Mouse (Mus musculus): ENCODE measurements around the gene Xrcc1. TPM values are rescaled to one million over a fixed set of nuclear protein-coding genes. Genes with fewer than 3 reads are reported as not detected.

The Xrcc1 gene
- polyA plus RNA-seq, 1 experiment from 2014 or later: 169 TPM

- 55% methylated on average over 5 of the region's 5 CpGs for WGBS
- Histone ChIP-seq H3K9me3 (0 out of 2 replicates have a peak, but pooled peaks cover 4% of the 10 kb centered on the region), H3K27me3 (replicated peaks; ENCODE audit: low read depth, poor library complexity, severe bottlenecking) (no peaks in the 10 kb centered on the region), H3K4me3 (no peak overlapping the region), H3K36me3 (replicated peaks) (peaks cover 68% of the 10 kb centered on the region), H3K4me1 (peaks cover 12% of the 10 kb centered on the region), H3K27ac (replicated peaks) (no peak overlapping the region)
- no peak for DNase-seq (ENCODE audit: low spot score)
These were observed 26.4 kb downstream of the Xrcc1 start for GRCm38 (mm10) chr7:24572455-24572854.

- no peaks in the 10 kb centered on the region for H3K27me3 ChIP-seq (replicated peaks; ENCODE audit: low read depth, poor library complexity, severe bottlenecking)
- DNase-seq (ENCODE audit: low spot score): no peak
- WGBS: 50% methylated on average over 12 of the region's 12 CpGs
- H3K27ac ChIP-seq (replicated peaks): no peak overlapping the region
- no peak overlapping the region for H3K4me3 ChIP-seq
- 0 out of 2 replicates have a peak, but pooled peaks cover 4% of the 10 kb centered on the region for H3K9me3 ChIP-seq
- H3K36me3 ChIP-seq (replicated peaks): peaks cover 50% of the 10 kb centered on the region
- peaks cover 12% of the 10 kb centered on the region for H3K4me1 ChIP-seq
These were observed 28.2 kb downstream of the Xrcc1 start for GRCm38 (mm10) chr7:24574224-24574796.

GRCm38 (mm10) chr7:24577811-24578210 is 31.7 kb downstream of the Xrcc1 start:
- 91% methylated on average over 10 of the region's 10 CpGs for WGBS
- H3K4me1 ChIP-seq: peaks cover 12% of the 10 kb centered on the region
- H3K4me3 ChIP-seq: no peak overlapping the region
- peaks cover 16% of the 10 kb centered on the region for H3K36me3 ChIP-seq (replicated peaks)
- H3K27me3 ChIP-seq (replicated peaks; ENCODE audit: low read depth, poor library complexity, severe bottlenecking): no peaks in the 10 kb centered on the region
- no peak overlapping the region for H3K27ac ChIP-seq (replicated peaks)
- no peak for DNase-seq (ENCODE audit: low spot score)
- H3K9me3 ChIP-seq: no peaks in the 10 kb centered on the region

GRCm38 (mm10) chr7:24584876-24585275 is 38.8 kb downstream of the Xrcc1 start:
- Histone ChIP-seq H3K4me1 (peaks cover 12% of the 10 kb centered on the region), H3K27me3 (replicated peaks; ENCODE audit: low read depth, poor library complexity, severe bottlenecking) (peaks cover 45% of the 10 kb centered on the region), H3K9me3 (peaks cover 12% of the 10 kb centered on the region), H3K4me3 (no peak overlapping the region), H3K36me3 (replicated peaks) (no peaks in the 10 kb centered on the region), H3K27ac (replicated peaks) (no peak overlapping the region)
- DNase-seq (ENCODE audit: low spot score): no peak
- WGBS: 88% methylated on average over 6 of the region's 6 CpGs

GRCm38 (mm10) chr7:24585995-24586394 is 39.9 kb downstream of the Xrcc1 start:
- Histone ChIP-seq H3K36me3 (replicated peaks) (no peaks in the 10 kb centered on the region), H3K27ac (replicated peaks) (no peak overlapping the region), H3K4me3 (peak overlapping the region; percentile 1), H3K4me1 (peaks cover 12% of the 10 kb centered on the region), H3K27me3 (replicated peaks; ENCODE audit: low read depth, poor library complexity, severe bottlenecking) (peaks cover 45% of the 10 kb centered on the region), H3K9me3 (peaks cover 12% of the 10 kb centered on the region)
- DNase-seq (ENCODE audit: low spot score): no peak
- 44% methylated on average over 16 of the region's 16 CpGs for WGBS

GRCm38 (mm10) chr7:24586828-24587227 is 40.7 kb downstream of the Xrcc1 start:
- peak; percentile 40 for DNase-seq (ENCODE audit: low spot score)
- Histone ChIP-seq H3K27ac (replicated peaks) (no peak overlapping the region), H3K4me1 (peaks cover 12% of the 10 kb centered on the region), H3K27me3 (replicated peaks; ENCODE audit: low read depth, poor library complexity, severe bottlenecking) (peaks cover 45% of the 10 kb centered on the region), H3K9me3 (peaks cover 12% of the 10 kb centered on the region), H3K4me3 (peak overlapping the region; percentile 64), H3K36me3 (replicated peaks) (no peaks in the 10 kb centered on the region)
- WGBS: 14% methylated on average over 8 of the region's 8 CpGs

- peaks cover 17% of the 10 kb centered on the region for H3K4me1 ChIP-seq
- peak within 1 kb of the TSS; percentile 79 for H3K27ac ChIP-seq (replicated peaks)
- DNase-seq (ENCODE audit: low spot score): peak; percentile 89
- H3K36me3 ChIP-seq (replicated peaks): no peaks in the 10 kb centered on the region
- peaks cover 45% of the 10 kb centered on the region for H3K27me3 ChIP-seq (replicated peaks; ENCODE audit: low read depth, poor library complexity, severe bottlenecking)
- 7% methylated on average over 30 of the region's 30 CpGs for WGBS
- H3K9me3 ChIP-seq: peaks cover 12% of the 10 kb centered on the region
- peak within 1 kb of the TSS; percentile 64 for H3K4me3 ChIP-seq
These were observed 41.4 kb downstream of the Xrcc1 start, which contains the start of the genes Ethe1 and Zfp575 for GRCm38 (mm10) chr7:24587330-24588105. TSS of gene Ethe1 (plus strand) at chr7:24587543. TSS of gene Zfp575 (minus strand) at chr7:24587641.

GRCm38 (mm10) chr7:24588336-24588735 is 42.2 kb downstream of the Xrcc1 start:
- Histone ChIP-seq H3K27me3 (replicated peaks; ENCODE audit: low read depth, poor library complexity, severe bottlenecking) (peaks cover 45% of the 10 kb centered on the region), H3K9me3 (peaks cover 12% of the 10 kb centered on the region), H3K4me3 (no peak overlapping the region), H3K4me1 (peaks cover 19% of the 10 kb centered on the region), H3K27ac (replicated peaks) (no peak overlapping the region), H3K36me3 (replicated peaks) (no peaks in the 10 kb centered on the region)
- DNase-seq (ENCODE audit: low spot score): no peak
- WGBS: 89% methylated on average over 13 of the region's 13 CpGs

GRCm38 (mm10) chr7:24591735-24592134 is 45.6 kb downstream of the Xrcc1 start:
- Histone ChIP-seq H3K27ac (replicated peaks) (no peak overlapping the region), H3K4me1 (peaks cover 36% of the 10 kb centered on the region), H3K36me3 (replicated peaks) (no peaks in the 10 kb centered on the region), H3K4me3 (no peak overlapping the region), H3K9me3 (0 out of 2 replicates have a peak, but pooled peaks cover 2% of the 10 kb centered on the region), H3K27me3 (replicated peaks; ENCODE audit: low read depth, poor library complexity, severe bottlenecking) (peaks cover 46% of the 10 kb centered on the region)
- WGBS: 72% methylated on average over 5 of the region's 5 CpGs
- DNase-seq (ENCODE audit: low spot score): no peak

- WGBS: 67% methylated on average over 4 of the region's 4 CpGs
- no peak for DNase-seq (ENCODE audit: low spot score)
These were observed 46.1 kb downstream of the Xrcc1 start for GRCm38 (mm10) chr7:24592163-24592562.

GRCm38 (mm10) chr7:24592781-24593180 is 46.7 kb downstream of the Xrcc1 start:
- no peaks in the 10 kb centered on the region for H3K36me3 ChIP-seq (replicated peaks)
- no peak for DNase-seq (ENCODE audit: low spot score)
- no peaks in the 10 kb centered on the region for H3K9me3 ChIP-seq
- H3K27ac ChIP-seq (replicated peaks): no peak overlapping the region
- WGBS: 83% methylated on average over 6 of the region's 6 CpGs
- peaks cover 36% of the 10 kb centered on the region for H3K27me3 ChIP-seq (replicated peaks; ENCODE audit: low read depth, poor library complexity, severe bottlenecking)
- no peak overlapping the region for H3K4me3 ChIP-seq
- H3K4me1 ChIP-seq: peaks cover 26% of the 10 kb centered on the region

More at GRCm38 (mm10) chr7:24592163-24592562, 46.1 kb downstream of the Xrcc1 start:
- H3K9me3 ChIP-seq: no peaks in the 10 kb centered on the region
- no peaks in the 10 kb centered on the region for H3K36me3 ChIP-seq (replicated peaks)
- H3K27ac ChIP-seq (replicated peaks): no peak overlapping the region
- H3K4me1 ChIP-seq: peaks cover 32% of the 10 kb centered on the region
- no peak overlapping the region for H3K4me3 ChIP-seq
- peaks cover 42% of the 10 kb centered on the region for H3K27me3 ChIP-seq (replicated peaks; ENCODE audit: low read depth, poor library complexity, severe bottlenecking)

- peaks cover 29% of the 10 kb centered on the region for H3K27me3 ChIP-seq (replicated peaks; ENCODE audit: low read depth, poor library complexity, severe bottlenecking)
- H3K27ac ChIP-seq (replicated peaks): peak overlapping the region; percentile 77
- no peaks in the 10 kb centered on the region for H3K9me3 ChIP-seq
- H3K36me3 ChIP-seq (replicated peaks): no peaks in the 10 kb centered on the region
- WGBS: 2% methylated on average over 39 of the region's 39 CpGs
- H3K4me1 ChIP-seq: peaks cover 26% of the 10 kb centered on the region
- peak overlapping the region; percentile 79 for H3K4me3 ChIP-seq
- peak; percentile 85 for DNase-seq (ENCODE audit: low spot score)
These were observed 47.7 kb downstream of the Xrcc1 start for GRCm38 (mm10) chr7:24593621-24594308.
